22 mouse cellular contexts compared by ENCODE assay signal in the genomic region with DNA sequence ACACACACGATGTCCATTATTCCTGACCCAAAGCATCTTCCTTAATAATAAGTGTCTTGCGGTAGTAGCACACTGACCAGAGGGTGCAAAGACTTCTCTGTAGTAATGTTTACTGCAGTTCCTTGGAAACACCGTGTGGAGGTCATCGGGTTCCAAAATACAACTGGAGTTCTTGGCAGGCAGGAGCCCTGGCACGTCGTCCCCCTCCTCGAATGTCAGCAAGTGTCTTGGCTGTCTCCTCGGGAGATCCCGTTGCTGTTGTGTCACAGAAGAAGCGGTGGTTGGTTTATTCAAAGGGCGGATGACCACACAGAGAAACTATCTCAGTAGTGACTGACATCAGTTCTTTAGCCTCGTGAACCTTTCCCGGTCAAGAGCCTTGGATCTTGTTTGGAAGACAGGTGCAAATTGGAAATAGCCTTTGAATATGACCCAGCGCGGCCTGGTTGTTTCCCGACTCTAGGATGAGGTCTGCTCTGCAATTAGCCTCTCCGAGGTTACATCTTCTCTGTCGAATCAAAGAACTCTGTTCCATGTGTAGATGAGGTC. TPM values are rescaled to one million over a fixed set of nuclear protein-coding genes. Genes with fewer than 3 reads are reported as not detected.
A peak's percentile ranks its signal among the peaks of the same experiment; 100 is the strongest.
DNase-seq lines count a peak whose midpoint lies in the region; ATAC-seq and TF ChIP-seq lines count a peak whose summit lies in the region.
"Had no signal": no experiment of that assay in that cellular context is flagged by ENCODE, and none has a peak within 500 bp of the region (broad histone marks: within the 10 kb centered on the region; RNA-seq: fewer than 3 reads in every experiment).

No protein-coding gene starts in this region.

- H3K79me2 ChIP-seq in heart, adult 2 months (replicated peaks; ENCODE audit: control insufficient read depth, insufficient read depth, low read length): no peaks in the 10 kb centered on the region

- WGBS in heart, adult 2 months: 62% methylated on average over 18 of the region's 18 CpGs
- 88% methylated on average over 18 of the region's 18 CpGs for WGBS in heart, embryonic 11.5 days (ENCODE audit: insufficient replicate concordance)
- WGBS in forebrain, embryonic 16.5 days: 87% methylated on average over 18 of the region's 18 CpGs

- H3K36me3 ChIP-seq in heart, adult 2 months (ENCODE audit: control insufficient read depth, insufficient read depth, low read length): no peaks in the 10 kb centered on the region
- H3K36me3 ChIP-seq in heart, embryonic 11.5 days (ENCODE audit: control insufficient read depth, insufficient read depth, low read length): peaks cover 38% of the 10 kb centered on the region
- peaks cover 24% of the 10 kb centered on the region for H3K36me3 ChIP-seq in forebrain, embryonic 16.5 days (ENCODE audit: control insufficient read depth, insufficient read depth)

- peak; percentile 42 to 71 for DNase-seq in heart, adult 2 months
- peak; percentile 89 for DNase-seq in gastrocnemius, postnatal 25 days
- DNase-seq in heart, postnatal 4 days: peak; percentile 48
- peak; percentile 27 for DNase-seq in ovary, postnatal 14 days (ENCODE audit: low spot score)
- no peak for DNase-seq in kidney, adult 8-10 months
- DNase-seq: adrenal gland, adult 2 months; cerebellum, adult 2 months; kidney, postnatal 36 days; liver, embryonic 13.5 days; right cerebral cortex, adult 18-20 months; spleen, adult 18-20 months; thymus, postnatal 14 days had no signal

- no peaks in the 10 kb centered on the region for H3K27me3 ChIP-seq in heart, adult 2 months (ENCODE audit: control insufficient read depth, insufficient read depth, low read length)
- no peaks in the 10 kb centered on the region for H3K27me3 ChIP-seq in heart, embryonic 11.5 days (ENCODE audit: control insufficient read depth, insufficient read depth, low read length)
- H3K27me3 ChIP-seq in forebrain, embryonic 16.5 days (replicated peaks; ENCODE audit: control insufficient read depth, insufficient read depth, low read length): no peaks in the 10 kb centered on the region
- H3K27me3 ChIP-seq: intestine, embryonic 15.5 days; liver, embryonic 13.5 days; megakaryocyte, embryonic 14.5 days had no signal

- no peak overlapping the region for H3K4me3 ChIP-seq in heart, adult 2 months
- H3K4me3 ChIP-seq in heart, embryonic 11.5 days (ENCODE audit: low read depth, low read length): no peak overlapping the region
- H3K4me3 ChIP-seq in forebrain, embryonic 16.5 days (replicated peaks; ENCODE audit: low read length): no peak overlapping the region
- H3K4me3 ChIP-seq: intestine, embryonic 15.5 days; limb, embryonic 10.5 days; liver, embryonic 13.5 days; megakaryocyte, embryonic 14.5 days had no signal

- no peaks in the 10 kb centered on the region for H3K4me1 ChIP-seq in heart, adult 2 months (ENCODE audit: control insufficient read depth, insufficient read depth, low read length)
- no peaks in the 10 kb centered on the region for H3K4me1 ChIP-seq in heart, embryonic 11.5 days (ENCODE audit: control insufficient read depth, insufficient read depth, low read length)
- H3K4me1 ChIP-seq in forebrain, embryonic 16.5 days (replicated peaks; ENCODE audit: control insufficient read depth, insufficient read depth, low read length): no peaks in the 10 kb centered on the region
- H3K4me1 ChIP-seq: intestine, embryonic 15.5 days; limb, embryonic 10.5 days; liver, embryonic 13.5 days had no signal

- H3K9me3 ChIP-seq in heart, embryonic 11.5 days (replicated peaks; ENCODE audit: control insufficient read depth, low read length): no peaks in the 10 kb centered on the region
- H3K9me3 ChIP-seq in forebrain, embryonic 16.5 days (ENCODE audit: control insufficient read depth, low read length): no peaks in the 10 kb centered on the region
- H3K9me3 ChIP-seq: intestine, embryonic 15.5 days; limb, embryonic 10.5 days; liver, embryonic 13.5 days; megakaryocyte, embryonic 14.5 days had no signal

- TF ChIP-seq POLR2A in heart, adult 2 months (IDR thresholded peaks at IDR 0.05; ENCODE audit: insufficient read depth, low read depth, low read length): no peak

- H3K27ac ChIP-seq in heart, adult 2 months: no peak overlapping the region
- no peak overlapping the region for H3K27ac ChIP-seq in heart, embryonic 11.5 days (ENCODE audit: low read depth, low read length)
- H3K27ac ChIP-seq in forebrain, embryonic 16.5 days (ENCODE audit: low read length): no peak overlapping the region
- H3K27ac ChIP-seq: intestine, embryonic 15.5 days; limb, embryonic 10.5 days; liver, embryonic 13.5 days had no signal

- ATAC-seq in heart, embryonic 11.5 days (replicated peaks; ENCODE audit: insufficient number of reproducible peaks, low FRiP score, low TSS enrichment): no peak
- ATAC-seq in forebrain, embryonic 16.5 days: no peak
- ATAC-seq in megakaryocyte progenitor cell, adult 5-6 weeks (replicated peaks; ENCODE audit: poor library complexity): no peak
- ATAC-seq: forebrain, embryonic 14.5 days; intestine, embryonic 15.5 days had no signal

- no peak for TF ChIP-seq EP300 in heart, adult 2 months (IDR thresholded peaks at IDR 0.05; ENCODE audit: insufficient read depth, low read depth, low read length)

- intact Hi-C loops in heart, adult 2 months (cut with DNase I): no loop called here

- H3K9ac ChIP-seq in heart, adult 2 months (ENCODE audit: low read depth, low read length): no peak overlapping the region
- no peak overlapping the region for H3K9ac ChIP-seq in heart, embryonic 11.5 days (ENCODE audit: low read depth, low read length)
- no peak overlapping the region for H3K9ac ChIP-seq in forebrain, embryonic 16.5 days (replicated peaks; ENCODE audit: low read depth, low read length)
- H3K9ac ChIP-seq: intestine, embryonic 15.5 days; liver, embryonic 13.5 days had no signal

- no peak overlapping the region for H3K4me2 ChIP-seq in heart, embryonic 11.5 days
- H3K4me2 ChIP-seq in forebrain, embryonic 16.5 days (ENCODE audit: low read length): no peak overlapping the region
- H3K4me2 ChIP-seq: intestine, embryonic 15.5 days; liver, embryonic 13.5 days had no signal

- no peak for TF ChIP-seq CTCF in heart, adult 2 months (IDR thresholded peaks at IDR 0.05)

RNA-seq across cellular contexts. Expression of gene Pgpep1l, which starts 48.4 kb away (rescaled TPM):
- not detected for total RNA-seq in heart, adult 2 months (2021)
- 0.12 TPM in 1 of 2 replicates, not detected in the other for polyA plus RNA-seq in heart, adult 2 months (2012; rRNA removed)
- polyA plus RNA-seq in heart, embryonic 11.5 days (2014; fragmentation: Nextera tagmentation; extraction: Ambion mirVana): 0.51 TPM in 1 of 2 replicates, not detected in the other
- total RNA-seq in gastrocnemius, postnatal 25 days (2021): 1 to 10 TPM; 4.4 to 5.0 TPM
- not detected for total RNA-seq in heart, postnatal 4 days (2021)
- polyA plus RNA-seq in forebrain, embryonic 16.5 days (2015; fragmentation: Nextera tagmentation; extraction: Ambion mirVana): not detected in 2 replicates
- total RNA-seq in megakaryocyte progenitor cell, adult 5-6 weeks (2015): not detected in 2 replicates
- not detected in 2 replicates for total RNA-seq in megakaryocyte progenitor cell, adult 5-6 weeks (2017)
- total RNA-seq: adrenal gland, adult 2 months; hematopoietic stem cell, adult 5-6 weeks had no signal
- polyA plus RNA-seq: adrenal gland, adult 2 months; forebrain, embryonic 14.5 days; intestine, embryonic 15.5 days; limb, embryonic 10.5 days; liver, embryonic 13.5 days; neural tube, embryonic 14.5 days; stomach, embryonic 16.5 days had no signal

RNA-seq across cellular contexts. Expression of gene Fam169b, which starts 58.0 kb away (rescaled TPM):
- total RNA-seq in heart, adult 2 months (2021): under 1 TPM in 1 of 2 experiments, not detected in 1; 0.16 TPM
- polyA plus RNA-seq in heart, adult 2 months (2012; rRNA removed): 0.29 and 0.61 TPM in 2 replicates
- polyA plus RNA-seq in heart, embryonic 11.5 days (2014; fragmentation: Nextera tagmentation; extraction: Ambion mirVana): 0.14 and 0.15 TPM in 2 replicates
- total RNA-seq in gastrocnemius, postnatal 25 days (2021): under 1 TPM in 1 of 2 experiments, not detected in 1; 0.18 TPM
- total RNA-seq in heart, postnatal 4 days (2021): under 1 TPM in 1 of 2 experiments, not detected in 1; 0.24 TPM
- polyA plus RNA-seq in forebrain, embryonic 16.5 days (2015; fragmentation: Nextera tagmentation; extraction: Ambion mirVana): 0.20 TPM in 1 of 2 replicates, not detected in the other
- total RNA-seq in megakaryocyte progenitor cell, adult 5-6 weeks (2015): 0.20 and 0.94 TPM in 2 replicates
- total RNA-seq in megakaryocyte progenitor cell, adult 5-6 weeks (2017): 0.20 and 0.21 TPM in 2 replicates
- total RNA-seq: adrenal gland, adult 2 months had no signal
- polyA plus RNA-seq: neural tube, embryonic 14.5 days had no signal

Comparison
In these comparisons a context has a peak if more than half of its experiments do, and no peak if none do; other contexts are left out.
1. DNase-seq: peak in heart, adult 2 months (2 of 2), gastrocnemius, postnatal 25 days (single experiment), heart, postnatal 4 days (single experiment) and ovary, postnatal 14 days (single experiment); none in kidney, adult 8-10 months (0 of 2).
2. RNA of gene Pgpep1l, which starts 48.4 kb away (total RNA-seq): 4.4 to 5.0 TPM in gastrocnemius, postnatal 25 days; not detected in heart, postnatal 4 days, not detected in heart, adult 2 months and not detected in megakaryocyte progenitor cell, adult 5-6 weeks; every median in the first group is over 4 times any median in the second.